Mouse (Mus musculus) G1E (cell line): Measurements from ENCODE around the gene Vps37b. TPM values are rescaled to one million over a fixed set of nuclear protein-coding genes. Genes with fewer than 3 reads are reported as not detected.

ENCODE experiments used
- ATAC-seq: 2 replicates; pipeline ENCODE4 v1.8.0; 2016; ENCODE audit warnings: mild to moderate bottlenecking; ENCODE audit not compliant: insufficient number of reproducible peaks, poor library complexity, low FRiP score, severe bottlenecking; ENCODE audit errors: extremely low read depth
- DNase-seq: peaks from one replicate; pipeline ENCODE4 v3.0.0; 2012; ENCODE audit warnings: low spot score
- H3K27me3 ChIP-seq: 2 replicates; pipeline ENCODE4 v1.6.1; 2012; ENCODE audit warnings: mild to moderate bottlenecking, low read length, inconsistent platforms; ENCODE audit not compliant: insufficient read depth
- H3K36me3 ChIP-seq: replicated peaks from 2 replicates; pipeline ENCODE3; 2012; ENCODE audit warnings: mild to moderate bottlenecking, inconsistent platforms
- H3K4me1 ChIP-seq: 2 replicates; pipeline ENCODE4 v1.6.1; 2012; ENCODE audit warnings: low read depth, low read length, inconsistent platforms, mixed read lengths; ENCODE audit not compliant: insufficient read depth
- H3K4me3 ChIP-seq: 2 replicates; pipeline ENCODE4 v1.5.1; 2012; ENCODE audit warnings: low read depth, mild to moderate bottlenecking, inconsistent platforms, low read length, moderate library complexity, mixed read lengths
- H3K9me3 ChIP-seq: replicated peaks from 2 replicates; pipeline ENCODE4 v1.6.1; 2012; ENCODE audit warnings: inconsistent platforms
- CTCF ChIP-seq: IDR thresholded peaks from 2 replicates; pipeline ENCODE4 v1.5.1; 2012; ENCODE audit warnings: low read depth, low read length, inconsistent platforms, mixed read lengths
- GATA1 ChIP-seq: IDR thresholded peaks from 2 replicates; pipeline ENCODE4 v1.6.1; 2012; ENCODE audit warnings: borderline replicate concordance, low read length, inconsistent platforms, mixed read lengths
- GATA2 ChIP-seq: IDR thresholded peaks from 2 replicates; pipeline ENCODE4 v1.6.1; 2012; ENCODE audit warnings: low read depth, low read length, inconsistent platforms, borderline replicate concordance
- POLR2AphosphoS5 ChIP-seq: IDR thresholded peaks from 2 replicates; pipeline ENCODE4 v1.6.1; 2012; ENCODE audit warnings: low read depth, low read length, inconsistent platforms; ENCODE audit not compliant: insufficient replicate concordance
- TAL1 ChIP-seq: conservative IDR thresholded peaks from 2 replicates; pipeline ENCODE4 v1.6.1; 2012; ENCODE audit warnings: low read depth, low read length, inconsistent platforms, mixed read lengths
- polyA plus RNA-seq: library from polyadenylated mRNA; stranded (reverse); fragments of >175 nt; gene quantifications from 2 replicates; pipeline ENCODE4 v1.2.3, GENCODE M21; 2012
- total RNA-seq, 2 experiments: library from RNA; stranded (forward) in 1 of 2; stranded (reverse) in 1 of 2; fragments of 200-1000 nt in 1 of 2; fragments of >200 nt in 1 of 2; fragmentation: Nextera tagmentation in 1 of 2; gene quantifications; 2 replicates each; pipeline ENCODE4 v1.2.3; 2014 to 2017

Vps37b gene
- total and polyA plus RNA-seq, 3 experiments, result 26.2 to 135 (median 64.1) TPM

DNA sequence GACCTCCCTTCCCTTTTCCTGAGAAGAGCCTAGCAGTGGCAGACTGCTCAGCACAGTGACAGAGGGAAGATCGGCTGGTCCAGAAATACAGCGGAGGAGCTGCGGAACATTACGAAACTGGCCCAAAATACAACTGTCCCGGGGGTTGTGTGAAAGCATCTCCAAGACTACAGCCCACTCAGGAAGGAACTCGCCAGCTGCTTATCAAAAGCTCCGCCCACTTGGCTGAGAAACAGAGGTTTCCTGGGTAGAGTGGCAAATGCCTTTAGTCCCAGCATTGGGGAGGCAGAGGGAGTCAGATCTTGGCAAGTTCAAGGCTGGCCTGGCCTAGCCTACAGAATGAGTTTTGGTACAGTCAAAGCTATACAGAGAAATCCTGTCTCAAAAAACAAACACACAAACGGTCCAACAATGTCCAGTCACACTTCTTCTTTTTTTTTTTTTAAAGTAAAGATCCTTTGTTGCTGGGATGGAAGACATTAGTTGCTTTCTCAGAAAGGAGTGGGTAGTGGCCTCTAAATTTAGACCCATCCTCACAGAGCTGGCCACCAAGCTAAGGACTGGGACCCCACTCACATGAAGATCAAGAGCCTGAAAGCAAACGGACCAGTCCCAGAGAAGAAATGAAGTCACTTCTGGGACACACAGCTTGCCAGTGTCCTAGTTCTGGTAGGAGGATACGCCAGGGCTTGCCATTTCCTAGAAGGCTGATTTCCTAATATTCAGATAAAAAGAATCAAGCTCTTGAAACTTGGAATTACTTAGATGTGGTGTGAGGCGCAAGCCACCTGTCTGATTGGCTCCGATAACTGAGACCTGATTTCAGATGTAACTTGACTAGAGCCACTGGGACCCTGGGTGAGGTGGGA lies 12.5 kb downstream of the Vps37b start:
- no peak for TF ChIP-seq POLR2AphosphoS5
- no peak for TF ChIP-seq TAL1
- no peak for TF ChIP-seq CTCF
- no peak for TF ChIP-seq GATA2
- no peak for TF ChIP-seq GATA1
- Histone ChIP-seq H3K36me3 (peaks cover 84% of the 10 kb centered on the region), H3K4me1 (peaks cover 88% of the 10 kb centered on the region), H3K9me3 (no peaks in the 10 kb centered on the region), H3K4me3 (peak overlapping the region; percentile 8; the same call in 1 of the 2 replicates), H3K27me3 (no peaks in the 10 kb centered on the region)
- ATAC-seq (peak; percentile 22), DNase-seq (peak; percentile 51)

DNA sequence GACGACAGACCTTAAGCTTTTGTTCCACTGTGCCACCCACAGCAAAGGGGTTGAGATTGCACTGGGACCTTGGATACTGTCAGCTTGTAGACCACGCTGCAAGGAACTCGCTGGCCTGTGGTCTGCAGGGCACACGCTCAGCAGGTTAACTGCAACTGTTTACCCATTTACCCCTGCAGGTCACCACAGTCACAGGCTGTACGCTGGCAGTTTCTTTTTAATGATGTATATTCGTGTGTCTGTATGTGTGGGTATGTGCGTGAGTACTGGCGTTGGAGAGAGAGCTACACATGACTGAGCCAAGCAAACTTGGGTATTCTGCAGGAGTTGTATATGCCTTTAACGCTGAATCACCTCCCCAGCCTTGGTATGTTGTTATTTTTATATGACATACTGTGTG lies 13.4 kb downstream of the Vps37b start:
- Histone ChIP-seq H3K27me3 (no peaks in the 10 kb centered on the region), H3K9me3 (no peaks in the 10 kb centered on the region), H3K36me3 (peaks cover 85% of the 10 kb centered on the region), H3K4me3 (no peak overlapping the region), H3K4me1 (peaks cover 89% of the 10 kb centered on the region)
- ATAC-seq, result no peak
- TF ChIP-seq GATA2 (no peak), TAL1 (no peak), GATA1 (no peak), CTCF (no peak), POLR2AphosphoS5 (no peak)
- DNase-seq, result no peak

DNA sequence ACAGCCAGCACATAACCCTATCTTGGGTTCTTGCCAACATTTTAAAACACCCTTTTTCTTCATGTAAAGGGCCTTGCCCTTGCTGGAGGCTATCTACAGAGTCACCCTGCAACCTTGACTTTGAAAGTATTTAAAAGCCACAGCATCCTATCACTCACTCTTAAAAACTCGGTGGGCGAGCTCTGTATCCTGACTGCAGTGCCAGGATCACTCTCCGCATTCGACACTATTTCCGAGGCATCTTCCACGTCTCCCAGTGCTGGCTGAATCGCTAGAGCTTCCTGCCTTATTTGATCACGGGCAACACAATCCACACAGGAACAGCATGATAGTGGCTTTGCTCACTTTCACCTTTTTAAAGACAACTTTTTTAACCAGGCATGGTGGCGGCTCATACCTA lies 14.1 kb downstream of the Vps37b start:
- H3K4me3 ChIP-seq, result no peak overlapping the region
- no peak for TF ChIP-seq GATA2
- no peak for TF ChIP-seq POLR2AphosphoS5
- TF ChIP-seq CTCF, result no peak
- TF ChIP-seq TAL1, result no peak
- no peak for TF ChIP-seq GATA1
- H3K9me3 ChIP-seq, result no peaks in the 10 kb centered on the region
- peaks cover 87% of the 10 kb centered on the region for H3K36me3 ChIP-seq
- H3K27me3 ChIP-seq, result no peaks in the 10 kb centered on the region
- peaks cover 88% of the 10 kb centered on the region for H3K4me1 ChIP-seq
- ATAC-seq (no peak), DNase-seq (no peak)

DNA sequence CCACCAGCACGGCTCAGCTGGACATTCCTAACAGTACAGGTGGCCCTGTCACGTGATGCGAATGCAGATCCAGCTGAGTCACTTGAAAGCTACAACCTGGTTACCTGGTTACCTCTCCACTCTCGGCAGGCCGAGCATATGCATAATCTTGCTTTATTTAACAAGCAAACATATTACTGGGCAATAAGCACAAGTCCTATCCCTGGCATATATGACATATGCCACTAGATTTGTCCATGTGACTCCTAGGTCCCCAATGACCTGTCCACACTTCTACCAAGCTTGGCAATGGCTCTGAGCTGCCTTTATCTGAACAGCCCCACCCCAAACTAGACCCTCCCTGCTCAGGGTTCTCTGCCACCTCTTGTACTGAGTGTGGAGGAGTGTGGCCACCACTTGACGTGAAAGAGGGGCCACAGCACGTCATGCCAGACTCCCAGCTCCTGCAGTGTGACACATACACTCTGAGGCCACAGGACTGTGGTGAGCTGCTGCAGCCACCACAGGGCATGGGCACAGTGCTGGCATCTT lies 15.7 kb downstream of the Vps37b start:
- no peak for DNase-seq
- TF ChIP-seq GATA1 (no peak), POLR2AphosphoS5 (no peak), GATA2 (no peak), TAL1 (no peak), CTCF (no peak)
- Histone ChIP-seq H3K4me3 (no peak overlapping the region), H3K27me3 (no peaks in the 10 kb centered on the region), H3K9me3 (no peaks in the 10 kb centered on the region), H3K4me1 (peaks cover 85% of the 10 kb centered on the region), H3K36me3 (peaks cover 93% of the 10 kb centered on the region)
- ATAC-seq, result no peak

DNA sequence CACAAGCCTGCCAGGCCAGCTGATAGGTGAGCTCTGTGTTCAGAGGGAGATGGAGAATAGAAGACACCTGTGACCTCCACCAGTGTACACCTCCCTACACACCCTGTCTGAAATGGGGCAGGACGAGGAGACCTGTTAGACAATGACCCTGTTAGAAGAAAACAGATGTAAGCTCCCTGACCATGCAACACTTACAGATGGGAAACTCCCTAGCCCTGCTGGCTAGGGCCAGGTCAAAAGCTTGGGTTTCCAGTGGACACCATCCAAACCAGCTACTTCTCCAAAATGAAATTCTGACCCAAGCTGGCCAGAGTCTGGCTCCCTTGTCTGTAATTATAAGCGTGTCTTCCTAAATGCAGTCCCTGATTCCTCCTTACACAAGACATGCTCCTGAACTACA lies 16.3 kb downstream of the Vps37b start:
- no peak overlapping the region for H3K4me3 ChIP-seq
- no peak for ATAC-seq
- TF ChIP-seq POLR2AphosphoS5 (no peak), TAL1 (no peak), GATA1 (no peak), GATA2 (no peak), CTCF (no peak)
- peaks cover 93% of the 10 kb centered on the region for H3K36me3 ChIP-seq
- DNase-seq, result no peak
- no peaks in the 10 kb centered on the region for H3K9me3 ChIP-seq
- H3K27me3 ChIP-seq, result no peaks in the 10 kb centered on the region
- H3K4me1 ChIP-seq, result peaks cover 86% of the 10 kb centered on the region

DNA sequence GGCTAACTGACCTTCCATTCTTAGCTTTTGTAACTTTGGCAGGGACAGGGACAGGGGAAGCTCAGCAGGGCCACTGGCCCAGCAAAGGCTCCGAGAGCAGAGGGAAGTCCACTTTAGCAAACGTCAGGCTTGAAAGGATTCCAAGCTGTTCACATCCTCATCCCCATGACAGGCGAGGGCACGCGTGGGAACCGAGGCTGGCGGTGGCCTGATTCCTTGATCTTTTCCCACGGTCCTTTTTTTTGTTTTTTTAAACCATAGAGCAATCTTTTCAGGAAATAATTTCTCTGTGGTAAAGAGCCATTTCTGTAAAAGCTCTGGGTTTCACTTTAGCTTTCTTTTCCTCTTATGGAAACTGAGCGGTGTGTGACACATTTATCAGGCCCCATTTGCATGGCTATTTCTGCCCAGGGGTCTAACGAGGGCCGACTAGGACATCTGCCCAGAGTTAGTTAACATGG lies 17.2 kb downstream of the Vps37b start:
- no peak overlapping the region for H3K4me3 ChIP-seq
- H3K27me3 ChIP-seq, result no peaks in the 10 kb centered on the region
- peaks cover 94% of the 10 kb centered on the region for H3K36me3 ChIP-seq
- DNase-seq (no peak), ATAC-seq (no peak)
- TF ChIP-seq TAL1, result no peak
- no peak for TF ChIP-seq CTCF
- TF ChIP-seq GATA2, result no peak
- TF ChIP-seq GATA1, result no peak
- TF ChIP-seq POLR2AphosphoS5, result no peak
- peaks cover 79% of the 10 kb centered on the region for H3K4me1 ChIP-seq
- H3K9me3 ChIP-seq, result no peaks in the 10 kb centered on the region
